8 mouse cellular contexts compared by ENCODE assay signal in genomic region chr5:36593176-36593575, GRCm38 (mm10). TPM values are rescaled to one million over a fixed set of nuclear protein-coding genes. Genes with fewer than 3 reads are reported as not detected.
DNase-seq lines count a peak whose midpoint lies in the region; ATAC-seq and TF ChIP-seq lines count a peak whose summit lies in the region.

Tbc1d14 (minus strand) TSS chr5:36593276.

- no peaks in the 10 kb centered on the region for H3K36me3 ChIP-seq in lung, embryonic 15.5 days
- no peaks in the 10 kb centered on the region for H3K36me3 ChIP-seq in heart, embryonic 10.5 days
- no peaks in the 10 kb centered on the region for H3K36me3 ChIP-seq in stomach, embryonic 15.5 days

- H3K4me1 ChIP-seq in lung, embryonic 15.5 days: no peaks in the 10 kb centered on the region
- H3K4me1 ChIP-seq in bone marrow macrophage, adult 2 months (ENCODE audit: control insufficient read depth, insufficient read depth, low read length): peaks cover 26% of the 10 kb centered on the region
- H3K4me1 ChIP-seq in heart, embryonic 10.5 days: peaks cover 7% of the 10 kb centered on the region; the same call in 1 of the 2 replicates
- H3K4me1 ChIP-seq in stomach, embryonic 15.5 days: no peaks in the 10 kb centered on the region

- H3K27ac ChIP-seq in lung, embryonic 15.5 days: no peak within 1 kb of the TSS
- H3K27ac ChIP-seq in bone marrow macrophage, adult 2 months (ENCODE audit: insufficient read depth, low read depth, low read length): no peak within 1 kb of the TSS
- no peak within 1 kb of the TSS for H3K27ac ChIP-seq in heart, embryonic 10.5 days
- H3K27ac ChIP-seq in stomach, embryonic 15.5 days: no peak within 1 kb of the TSS

- DNase-seq in lung, adult 18-20 months: no peak
- no peak for DNase-seq in heart, embryonic 10.5 days (ENCODE audit: low spot score)
- DNase-seq in left cerebral cortex, adult 8-10 months (ENCODE audit: low spot score in 2 of 2): no peak
- DNase-seq in natural killer cell, adult 2 months (ENCODE audit: low spot score in 2 of 2): no peak
- DNase-seq in ovary, adult 18-20 months (ENCODE audit: low spot score): no peak

- TF ChIP-seq POLR2A in bone marrow macrophage, adult 2 months (IDR thresholded peaks at IDR 0.05; ENCODE audit: borderline replicate concordance, low read depth, low read length): no peak

- no peak within 1 kb of the TSS for H3K9ac ChIP-seq in lung, embryonic 15.5 days
- H3K9ac ChIP-seq in stomach, embryonic 15.5 days: no peak within 1 kb of the TSS

- H3K9me3 ChIP-seq in lung, embryonic 15.5 days: no peaks in the 10 kb centered on the region
- no peaks in the 10 kb centered on the region for H3K9me3 ChIP-seq in heart, embryonic 10.5 days
- H3K9me3 ChIP-seq in stomach, embryonic 15.5 days: no peaks in the 10 kb centered on the region

- no peak; the same call in 1 of the 2 replicates for ATAC-seq in lung, embryonic 15.5 days (ENCODE audit: borderline replicate concordance, extremely low read depth, low FRiP score, low TSS enrichment)
- ATAC-seq in stomach, embryonic 15.5 days (ENCODE audit: insufficient read depth, low FRiP score, low read depth): no peak

- no peak within 1 kb of the TSS for H3K4me3 ChIP-seq in lung, embryonic 15.5 days
- H3K4me3 ChIP-seq in bone marrow macrophage, adult 2 months (ENCODE audit: insufficient read depth, low read length): no peak within 1 kb of the TSS
- no peak within 1 kb of the TSS for H3K4me3 ChIP-seq in heart, embryonic 10.5 days
- no peak within 1 kb of the TSS for H3K4me3 ChIP-seq in stomach, embryonic 15.5 days (replicated peaks)

- 74% methylated on average over 5 of the region's 5 CpGs for WGBS in lung, embryonic 15.5 days
- 76% methylated on average over 5 of the region's 5 CpGs for WGBS in heart, embryonic 10.5 days
- WGBS in stomach, embryonic 15.5 days: 74% methylated on average over 5 of the region's 5 CpGs

- no peak for TF ChIP-seq CTCF in bone marrow macrophage, adult 2 months (IDR thresholded peaks at IDR 0.05; ENCODE audit: low read depth, low read length)

- no peak within 1 kb of the TSS for H3K4me2 ChIP-seq in lung, embryonic 15.5 days
- H3K4me2 ChIP-seq in stomach, embryonic 15.5 days: no peak within 1 kb of the TSS

- H3K27me3 ChIP-seq in lung, embryonic 15.5 days: no peaks in the 10 kb centered on the region
- no peaks in the 10 kb centered on the region for H3K27me3 ChIP-seq in heart, embryonic 10.5 days (ENCODE audit: insufficient read depth, poor library complexity, severe bottlenecking)
- no peaks in the 10 kb centered on the region for H3K27me3 ChIP-seq in stomach, embryonic 15.5 days (replicated peaks)

RNA-seq across cellular contexts. Expression of gene Tbc1d14, which starts in this region (rescaled TPM):
- polyA plus RNA-seq in lung, embryonic 15.5 days (2015; fragmentation: Nextera tagmentation; extraction: Ambion mirVana): 24.3 and 24.7 TPM in 2 replicates
- 57.5 and 57.8 TPM in 2 replicates for polyA plus RNA-seq in bone marrow macrophage, adult 2 months (2012; ENCODE audit: insufficient read depth, insufficient read length, missing spikeins)
- 22.5 and 26.8 TPM in 2 replicates for polyA plus RNA-seq in heart, embryonic 10.5 days (2016; fragmentation: Nextera tagmentation; extraction: Ambion mirVana)
- total RNA-seq in left cerebral cortex, adult 8-10 months (2022): 10 to 100 TPM; 64.9 to 68.9 (median 68.0) TPM
- polyA plus RNA-seq in stomach, embryonic 15.5 days (2015; fragmentation: Nextera tagmentation; extraction: Ambion mirVana): 28.3 and 31.3 TPM in 2 replicates
